Mouse (Mus musculus) brain, embryonic 14.5 days (tissue): ENCODE results near the gene Mbnl1.

ENCODE experiments used
- CTCF ChIP-seq: fragments of 200-500 bp; IDR thresholded peaks from 2 replicates; pipeline ENCODE4 v1.5.1; 2012; ENCODE audit warnings: inconsistent platforms, mild to moderate bottlenecking, moderate library complexity, borderline replicate concordance; ENCODE audit not compliant: insufficient read depth, insufficient read length; ENCODE audit errors: extremely low read depth
- POLR2A ChIP-seq: fragments of 200-500 bp; IDR thresholded peaks from 2 replicates; pipeline ENCODE4 v1.6.1; 2012; ENCODE audit warnings: mild to moderate bottlenecking, inconsistent platforms, borderline replicate concordance; ENCODE audit not compliant: poor library complexity, insufficient read depth, insufficient read length, severe bottlenecking; ENCODE audit errors: extremely low read depth

DNA sequence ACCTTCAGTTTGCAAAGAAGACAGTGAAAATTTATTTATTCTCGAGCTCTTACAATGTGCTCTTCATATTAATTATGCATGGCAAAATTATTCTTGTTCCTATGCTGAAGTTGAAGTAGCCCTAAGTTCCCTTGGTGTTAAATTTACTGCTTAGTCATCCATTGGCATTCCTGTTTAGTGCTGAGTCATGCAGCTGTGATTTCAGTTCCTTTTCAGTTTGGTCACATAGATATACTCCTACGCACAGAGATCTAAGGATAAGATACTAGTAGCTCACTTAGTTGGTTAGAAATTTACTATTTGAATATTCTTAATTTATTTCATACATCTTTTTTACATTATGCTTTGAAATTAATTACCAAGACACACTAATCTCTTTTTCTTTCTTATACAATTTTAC is 143.5 kb downstream of the Mbnl1 start:
- TF ChIP-seq CTCF (no peak), POLR2A (no peak)
